Mouse (Mus musculus) limb, embryonic 14.5 days (tissue): Measurements from ENCODE around the gene Mettl6. TPM values are rescaled to one million over a fixed set of nuclear protein-coding genes. Genes with fewer than 3 reads are reported as not detected.

Source experiments
- ATAC-seq: fragments of 200-750 bp; cut with Nextera tagmentation; 2 replicates; pipeline ENCODE4 v1.8.0; 2017; ENCODE audit warnings: low read depth, moderate number of reproducible peaks, moderate TSS enrichment; ENCODE audit not compliant: low FRiP score
- DNase-seq: peaks from one replicate; pipeline ENCODE4 v3.0.0-alpha.2; 2015; ENCODE audit warnings: low spot score
- H3K27ac ChIP-seq: fragments of 300-500 bp; sonication (generic); replicated peaks from 2 replicates; pipeline ENCODE4 v1.5.1; 2014; ENCODE audit warnings: low read depth, mild to moderate bottlenecking, low read length, moderate library complexity, mixed read lengths
- H3K27me3 ChIP-seq: fragments of 300-500 bp; sonication (generic); 2 replicates; pipeline ENCODE4 v1.6.1; 2014; ENCODE audit warnings: low read length, mixed read lengths; ENCODE audit not compliant: control insufficient read depth, insufficient read depth
- H3K36me3 ChIP-seq: fragments of 300-500 bp; sonication (generic); 2 replicates; pipeline ENCODE4 v1.6.1; 2014; ENCODE audit warnings: mild to moderate bottlenecking, low read length, moderate library complexity, mixed read lengths; ENCODE audit not compliant: control insufficient read depth, insufficient read depth
- H3K4me1 ChIP-seq: fragments of 300-500 bp; sonication (generic); 2 replicates; pipeline ENCODE4 v1.6.1; 2014; ENCODE audit warnings: antibody characterized with exemption, low read length, mixed read lengths; ENCODE audit not compliant: control insufficient read depth, insufficient read depth
- H3K4me2 ChIP-seq: fragments of 300-500 bp; sonication (generic); replicated peaks from 2 replicates; pipeline ENCODE4 v1.6.1; 2014; ENCODE audit warnings: low read depth, mild to moderate bottlenecking, low read length, moderate library complexity; ENCODE audit not compliant: severe bottlenecking
- H3K4me3 ChIP-seq: fragments of 300-500 bp; sonication (generic); replicated peaks from 2 replicates; pipeline ENCODE4 v1.5.1; 2014; ENCODE audit warnings: low read length
- H3K9ac ChIP-seq: fragments of 300-500 bp; sonication (generic); 2 replicates; pipeline ENCODE4 v1.6.1; 2014; ENCODE audit warnings: mild to moderate bottlenecking, low read depth, low read length, moderate library complexity; ENCODE audit not compliant: severe bottlenecking
- H3K9me3 ChIP-seq: fragments of 300-500 bp; sonication (generic); 2 replicates; pipeline ENCODE4 v1.6.1; 2016; ENCODE audit warnings: low read length; ENCODE audit not compliant: control insufficient read depth
- POLR2A ChIP-seq: fragments of 200-500 bp; IDR thresholded peaks from 2 replicates; pipeline ENCODE4 v1.8.0; 2012; ENCODE audit warnings: inconsistent platforms, mild to moderate bottlenecking, moderate library complexity, borderline replicate concordance; ENCODE audit not compliant: insufficient read depth, insufficient read length; ENCODE audit errors: extremely low read depth
- WGBS: fragments of 180-500 bp; shearing (Covaris S2); extraction: QIAGEN DNeasy Blood & Tissue Kit; methylation state at CpG from one replicate; pipeline ENCODE4 v1.1.7; 2014; 5-methylcytosine and 5-hydroxymethylcytosine counted together
- polyA plus RNA-seq, 2 experiments: library from polyadenylated mRNA; depleted of rRNA in 1 of 2; stranded (reverse) in 1 of 2; unstranded in 1 of 2; fragments of >200 nt; fragmentation: Nextera tagmentation in 1 of 2; extraction: Ambion mirVana in 1 of 2; gene quantifications; 2 replicates each; pipeline versions ENCODE4 v1.2.1 to v1.2.3; 2012 to 2014

The Mettl6 gene
- polyA plus RNA-seq (2012; rRNA removed) (26.8 and 31.3 TPM in 2 replicates), polyA plus RNA-seq (2014; fragmentation: Nextera tagmentation; extraction: Ambion mirVana) (59.8 and 67.6 TPM in 2 replicates)

DNA sequence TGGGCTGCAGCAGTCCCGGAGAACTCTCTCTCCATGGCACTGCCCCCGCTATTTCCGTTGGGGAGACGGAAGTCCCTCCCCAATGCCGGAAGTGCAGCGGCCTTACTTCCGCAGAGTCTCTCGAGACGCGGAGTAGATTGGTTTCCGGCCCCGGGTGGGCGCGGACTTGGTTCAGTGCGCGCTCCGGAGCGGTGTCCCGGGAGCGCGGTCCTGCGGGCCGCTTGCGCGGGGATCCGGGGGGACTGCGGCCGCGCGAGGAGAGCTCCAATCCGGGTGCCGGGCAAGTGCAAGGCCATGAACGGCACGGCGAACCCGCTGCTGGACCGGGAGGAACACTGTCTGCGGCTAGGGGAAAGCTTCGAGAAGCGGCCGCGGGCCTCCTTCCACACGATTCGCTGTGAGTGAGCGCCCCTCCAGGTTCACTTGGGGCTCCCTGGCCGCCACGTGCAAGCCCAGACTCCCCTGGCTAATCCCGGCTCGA lies at the start of gene Mettl6:
TSS of gene Mettl6 (minus strand) at position 66 of the 481 bp plus-strand sequence.
- Histone ChIP-seq H3K27ac (peak within 1 kb of the TSS; percentile 87), H3K36me3 (peaks cover 45% of the 10 kb centered on the region), H3K4me1 (peaks cover 19% of the 10 kb centered on the region), H3K9ac (peak within 1 kb of the TSS; percentile 83), H3K4me3 (peak within 1 kb of the TSS; percentile 85), H3K4me2 (peak within 1 kb of the TSS; percentile 85), H3K9me3 (no peaks in the 10 kb centered on the region), H3K27me3 (no peaks in the 10 kb centered on the region)
- DNase-seq = peak; percentile 90
- ATAC-seq = peak; percentile 92
- TF ChIP-seq POLR2A = peak; percentile 75; the same call in 1 of the 2 replicates
- under 1% methylated on average over 36 of the region's 49 CpGs for WGBS

DNA sequence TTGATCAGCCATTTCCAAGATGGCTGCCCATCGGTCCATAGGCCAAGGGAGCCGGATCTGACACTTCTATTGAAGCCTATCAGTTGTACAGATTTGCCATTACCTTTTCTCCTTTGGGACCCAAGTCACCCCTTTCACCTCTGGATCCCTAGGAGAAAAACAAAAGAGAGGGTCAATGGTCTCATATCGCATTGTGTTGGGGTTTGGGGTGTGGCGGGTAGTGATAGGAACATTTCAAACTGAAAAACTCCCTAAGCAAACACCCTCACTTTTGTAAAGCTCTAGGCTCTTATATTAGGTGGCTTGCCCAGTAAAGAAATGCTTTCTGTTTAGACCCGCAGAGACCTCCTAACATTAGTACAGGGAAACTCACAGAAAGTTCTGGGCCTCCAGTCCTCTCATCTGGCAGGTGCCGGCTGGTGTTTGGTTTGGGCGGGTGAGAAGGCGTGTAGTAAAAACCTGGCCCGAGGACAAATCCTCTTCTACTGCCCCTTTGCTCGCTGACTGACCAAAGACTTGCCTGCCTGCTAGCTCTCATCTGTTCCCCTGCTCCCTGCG lies 49.1 kb upstream of the Mettl6 start:
- H3K36me3 ChIP-seq = no peaks in the 10 kb centered on the region
- no peaks in the 10 kb centered on the region for H3K27me3 ChIP-seq
- WGBS = 70% methylated on average over 11 of the region's 11 CpGs
- no peak overlapping the region for H3K4me3 ChIP-seq
- no peaks in the 10 kb centered on the region for H3K4me1 ChIP-seq
- no peaks in the 10 kb centered on the region for H3K9me3 ChIP-seq
- no peak for ATAC-seq
- no peak for TF ChIP-seq POLR2A
- no peak for DNase-seq
- no peak overlapping the region for H3K4me2 ChIP-seq
- H3K9ac ChIP-seq = peak overlapping the region; percentile 28; the same call in 1 of the 2 replicates
- no peak overlapping the region for H3K27ac ChIP-seq

DNA sequence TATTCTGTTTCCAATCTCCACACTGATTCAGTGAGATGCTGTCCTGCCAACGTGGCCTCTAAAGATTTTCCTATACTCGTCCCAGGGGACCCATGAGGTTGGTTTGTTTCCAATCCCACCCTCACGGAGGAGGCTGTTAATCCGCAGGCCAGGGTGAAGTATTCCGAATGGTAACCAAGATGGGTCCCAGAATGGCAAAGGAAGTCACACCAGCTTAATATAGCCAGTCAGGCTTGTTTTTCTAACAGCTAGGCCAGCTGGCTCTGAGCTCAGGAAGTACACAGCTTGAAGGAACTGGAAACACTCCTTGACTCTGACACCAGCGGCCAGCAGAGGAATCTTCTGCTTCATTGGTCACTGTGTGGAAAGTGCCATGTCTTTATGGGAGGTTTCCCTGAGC lies 42.5 kb upstream of the Mettl6 start:
- Histone ChIP-seq H3K4me3 (no peak overlapping the region), H3K9ac (no peak overlapping the region), H3K27me3 (no peaks in the 10 kb centered on the region), H3K4me1 (no peaks in the 10 kb centered on the region), H3K36me3 (no peaks in the 10 kb centered on the region), H3K9me3 (no peaks in the 10 kb centered on the region), H3K27ac (no peak overlapping the region), H3K4me2 (no peak overlapping the region)
- no peak for TF ChIP-seq POLR2A
- ATAC-seq = no peak
- DNase-seq = peak; percentile 14
- 56% methylated on average over 6 of the region's 6 CpGs for WGBS

DNA sequence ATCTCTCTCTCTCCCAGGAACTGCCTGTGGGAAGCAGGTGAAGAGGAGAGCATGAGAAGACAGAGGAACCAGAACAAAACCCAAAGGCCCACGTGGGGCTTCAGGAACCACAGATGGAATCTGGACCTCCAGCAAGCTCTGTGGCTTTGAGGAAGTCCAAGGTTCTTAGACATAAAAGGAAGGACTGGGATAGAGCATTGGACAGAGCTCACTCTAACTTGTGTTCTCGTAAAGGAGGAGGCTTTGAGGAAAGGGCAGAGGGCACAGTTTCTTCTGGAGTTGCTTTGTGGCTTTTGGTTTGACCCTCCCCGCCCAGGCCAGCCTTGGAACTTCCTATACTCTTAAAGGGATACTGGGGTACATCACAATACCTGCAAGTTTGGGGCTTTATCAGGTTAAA lies 37.8 kb upstream of the Mettl6 start:
- no peaks in the 10 kb centered on the region for H3K27me3 ChIP-seq
- H3K36me3 ChIP-seq = no peaks in the 10 kb centered on the region
- H3K4me2 ChIP-seq = no peak overlapping the region
- DNase-seq (no peak), ATAC-seq (no peak)
- no peak for TF ChIP-seq POLR2A
- no peak overlapping the region for H3K9ac ChIP-seq
- no peak overlapping the region for H3K27ac ChIP-seq
- WGBS = 70% methylated on average over 3 of the region's 3 CpGs
- H3K4me3 ChIP-seq = no peak overlapping the region
- peaks cover 4% of the 10 kb centered on the region for H3K4me1 ChIP-seq
- no peaks in the 10 kb centered on the region for H3K9me3 ChIP-seq

DNA sequence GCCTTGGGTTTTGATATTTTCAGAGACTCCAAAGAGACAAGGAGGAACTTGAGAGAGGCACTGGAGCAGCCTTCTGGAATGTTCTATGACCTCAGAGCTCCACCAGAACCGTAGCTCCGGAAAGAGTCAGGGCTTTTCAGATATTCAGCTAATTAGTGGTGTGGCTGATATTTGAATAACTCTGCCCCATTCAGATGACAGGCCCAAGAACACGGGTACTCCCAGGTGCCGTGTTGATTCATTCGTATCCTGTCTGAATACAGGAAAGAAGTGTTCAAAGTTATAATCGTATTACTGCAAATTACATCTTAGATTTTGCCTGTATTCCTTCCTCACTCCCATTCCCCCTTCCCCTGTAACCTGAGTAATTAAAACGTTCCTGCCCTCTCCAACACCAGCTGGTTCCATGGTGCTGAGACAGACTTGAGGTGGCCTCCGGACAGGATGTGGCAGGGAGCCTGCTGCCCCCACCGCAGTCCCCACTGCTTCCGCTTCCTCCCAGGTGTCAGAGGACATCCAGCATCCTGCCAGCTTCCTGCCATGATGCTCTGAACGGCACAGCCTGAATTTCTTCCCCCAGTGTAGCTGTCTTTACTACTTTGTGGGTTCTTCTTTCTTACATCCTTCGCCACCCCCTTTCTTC lies 36.8 kb upstream of the Mettl6 start:
- no peaks in the 10 kb centered on the region for H3K27me3 ChIP-seq
- 52% methylated on average over 12 of the region's 12 CpGs for WGBS
- DNase-seq (no peak), ATAC-seq (no peak)
- no peak overlapping the region for H3K4me2 ChIP-seq
- no peaks in the 10 kb centered on the region for H3K9me3 ChIP-seq
- H3K9ac ChIP-seq = no peak overlapping the region
- no peak overlapping the region for H3K4me3 ChIP-seq
- 0 out of 2 replicates have a peak overlapping the region, but pooled peaks have one; percentile 26 for H3K27ac ChIP-seq
- no peak for TF ChIP-seq POLR2A
- H3K36me3 ChIP-seq = no peaks in the 10 kb centered on the region
- H3K4me1 ChIP-seq = peaks cover 4% of the 10 kb centered on the region
